Mouse (Mus musculus) liver (tissue): Measurements from ENCODE around the gene Gm9857.

Source experiments
- DNase-seq: peaks from one replicate; pipeline ENCODE4 v3.0.0-alpha.2; 2020; ENCODE audit warnings: mixed read lengths

Gene Gm9857

DNA sequence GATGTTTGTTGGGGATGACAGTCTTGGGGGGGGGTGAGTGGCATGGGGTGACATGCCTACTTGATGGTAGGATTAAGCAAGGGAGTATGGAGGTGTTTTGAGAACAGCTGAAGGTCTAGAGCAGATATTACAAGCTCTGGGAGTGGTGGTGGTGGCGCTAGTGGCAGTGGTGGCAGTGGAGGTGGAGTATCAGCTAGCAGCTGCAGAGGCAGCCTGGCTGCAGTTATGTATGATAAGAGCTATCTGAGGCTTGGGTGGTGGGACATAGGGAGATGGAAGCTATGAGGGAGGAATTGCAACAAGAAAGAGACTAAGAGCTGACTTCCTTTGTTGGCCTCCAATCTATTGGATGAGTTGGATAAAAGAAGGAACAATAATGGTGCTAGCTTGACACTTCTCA, 18.4 kb downstream of the Gm9857 start:
- DNase-seq, result peak; percentile 81

DNA sequence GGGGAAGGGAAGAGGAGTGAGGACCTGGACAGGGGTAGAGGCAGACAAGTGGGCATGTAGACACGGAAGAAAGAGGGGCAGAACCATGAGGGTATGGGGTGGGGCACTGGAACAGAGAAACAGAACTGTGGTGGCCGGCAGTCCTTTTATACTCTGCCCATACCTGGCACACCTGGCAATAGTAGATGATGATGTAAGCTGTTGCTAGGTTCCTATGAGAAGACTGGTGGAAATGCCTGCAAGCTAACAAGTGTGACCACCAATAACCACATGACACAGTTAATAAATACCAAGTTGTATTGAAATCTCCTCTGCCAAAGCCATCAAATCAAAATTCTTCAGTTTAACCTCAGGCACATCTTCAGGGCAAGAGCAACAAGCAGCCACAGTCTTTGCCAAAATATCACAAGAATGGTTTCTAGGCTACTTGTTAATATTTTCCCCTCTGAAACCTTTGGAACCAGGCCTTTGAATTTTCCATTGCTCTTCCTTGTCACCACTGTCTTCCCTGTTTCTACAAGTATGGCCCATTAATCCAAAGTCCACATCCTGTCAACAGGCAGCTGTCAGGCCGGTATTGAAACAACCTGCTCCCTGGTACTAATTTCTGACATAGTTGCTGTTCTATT, 19.7 kb downstream of the Gm9857 start:
- DNase-seq, result no peak

DNA sequence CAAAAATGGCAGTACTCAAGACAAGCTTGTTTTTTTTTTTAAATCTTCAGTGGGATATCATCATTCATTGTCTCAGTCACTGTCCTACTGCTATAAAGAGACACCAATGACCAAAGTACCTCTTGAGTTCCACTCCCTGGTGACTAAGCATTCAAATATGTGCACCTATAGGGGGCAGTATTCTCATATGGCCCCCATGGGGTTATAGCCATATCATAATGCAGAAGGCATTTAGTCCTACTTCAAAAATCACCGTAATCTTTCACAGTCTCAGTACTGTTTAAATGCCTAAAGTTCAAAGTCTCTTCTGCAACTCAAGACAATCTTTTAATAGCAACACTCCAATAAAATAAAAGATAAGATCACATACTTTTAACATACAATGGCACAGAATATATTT, 21.4 kb downstream of the Gm9857 start:
- DNase-seq, result no peak

DNA sequence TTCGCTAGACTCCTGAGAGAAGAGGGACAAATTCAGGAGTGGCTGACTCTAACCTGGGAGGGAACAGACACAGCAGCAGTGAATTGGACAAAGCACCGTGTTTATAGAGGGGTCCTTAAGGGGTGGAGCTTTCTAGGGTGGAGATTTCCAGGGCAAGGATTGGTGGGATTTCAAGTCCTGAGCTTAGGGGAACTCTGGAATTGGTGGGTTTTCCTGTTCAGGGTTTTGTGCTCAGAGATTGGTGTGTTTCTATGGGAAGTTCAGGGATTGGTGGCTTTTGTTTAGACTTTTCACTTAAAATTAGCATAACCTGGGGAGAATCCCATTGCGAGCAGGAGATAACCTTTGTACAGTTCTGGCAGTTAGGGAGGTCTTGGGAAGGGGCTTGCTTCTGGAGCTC, 22.3 kb downstream of the Gm9857 start:
- DNase-seq, result no peak

DNA sequence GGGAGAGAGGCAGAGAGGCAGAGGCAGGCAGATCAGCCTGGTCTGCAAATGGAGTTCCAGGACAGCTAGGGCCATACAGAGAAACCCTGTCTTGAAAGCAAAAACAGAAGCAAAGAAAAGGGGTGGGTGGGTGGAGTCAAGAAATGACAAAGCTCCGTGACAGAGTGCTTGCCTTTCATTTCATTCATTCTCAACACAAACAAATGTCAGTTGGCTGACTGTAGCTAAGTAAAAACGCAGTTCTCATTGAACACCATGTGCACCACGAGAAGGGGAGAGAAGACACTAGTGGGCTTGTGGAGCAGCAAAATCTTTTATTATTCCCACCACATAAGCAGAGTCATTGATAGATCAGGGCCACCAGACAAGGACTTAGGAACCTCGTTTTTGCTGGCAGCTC, 23.4 kb downstream of the Gm9857 start:
- DNase-seq, result no peak

DNA sequence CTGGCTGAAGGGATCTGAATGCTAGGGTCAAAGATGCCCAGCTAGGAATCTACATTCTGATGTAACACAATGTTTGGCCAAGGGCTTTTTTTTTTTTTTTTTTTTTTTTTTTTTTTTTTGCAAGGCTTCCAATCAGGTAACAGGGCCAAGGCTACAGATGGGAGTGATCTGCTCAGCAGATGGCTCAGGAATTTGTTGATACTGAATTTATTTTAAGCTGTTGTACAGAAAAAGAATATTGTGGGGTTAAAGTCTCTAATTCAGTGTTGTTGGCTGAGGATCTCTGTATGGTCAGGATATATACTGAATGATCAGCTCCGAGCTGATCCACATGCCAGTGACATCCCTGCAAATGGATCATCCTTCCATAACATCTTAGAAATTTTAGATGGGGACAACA, 24.2 kb downstream of the Gm9857 start:
- DNase-seq, result no peak

DNA sequence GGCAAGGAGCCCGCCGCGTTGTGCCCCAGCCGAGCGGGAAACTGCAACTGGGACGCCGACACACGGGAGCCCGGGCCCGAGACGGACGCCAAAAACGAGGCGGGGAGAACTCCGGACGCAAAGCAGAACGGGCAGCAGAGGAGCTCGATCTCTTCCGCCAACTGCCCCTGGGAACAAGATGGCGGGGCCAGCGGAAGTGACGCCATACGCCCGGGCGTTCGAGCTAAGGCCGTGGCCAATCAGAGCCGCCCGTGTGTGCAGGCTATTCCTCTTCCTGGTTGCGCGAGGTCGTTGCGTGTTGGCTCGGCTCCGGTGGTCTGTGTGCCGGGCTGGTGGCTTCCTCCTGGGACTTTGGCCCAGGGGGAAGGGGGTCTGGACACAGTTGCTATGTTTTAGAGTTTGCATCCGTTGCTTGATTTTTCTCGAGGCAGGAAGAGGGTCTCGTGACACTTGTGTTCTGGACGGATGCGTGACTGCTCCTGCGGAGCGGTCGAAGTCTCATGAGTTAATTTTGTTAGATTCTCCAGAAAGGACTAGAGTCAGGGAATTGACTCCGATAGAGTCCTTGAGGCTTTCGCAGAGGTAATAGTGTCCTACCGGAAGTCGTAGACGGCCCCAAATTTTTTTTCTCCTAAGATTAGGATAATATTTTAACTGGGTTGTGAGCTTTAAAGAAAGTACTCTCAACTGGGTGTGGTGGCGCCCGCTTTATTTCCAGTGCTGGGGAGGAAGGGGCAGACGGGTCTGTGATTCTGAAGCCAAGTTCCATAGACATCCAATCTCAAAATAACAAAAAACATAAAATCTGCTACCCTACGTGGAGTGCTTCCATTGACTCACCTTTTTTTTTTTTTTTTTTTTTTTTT, 28.5 kb downstream of the Gm9857 start, which contains the start of gene Prpf38b:
Prpf38b (minus strand) TSS at position 180 of the 866 bp plus-strand sequence.
- DNase-seq, result peak; percentile 95

DNA sequence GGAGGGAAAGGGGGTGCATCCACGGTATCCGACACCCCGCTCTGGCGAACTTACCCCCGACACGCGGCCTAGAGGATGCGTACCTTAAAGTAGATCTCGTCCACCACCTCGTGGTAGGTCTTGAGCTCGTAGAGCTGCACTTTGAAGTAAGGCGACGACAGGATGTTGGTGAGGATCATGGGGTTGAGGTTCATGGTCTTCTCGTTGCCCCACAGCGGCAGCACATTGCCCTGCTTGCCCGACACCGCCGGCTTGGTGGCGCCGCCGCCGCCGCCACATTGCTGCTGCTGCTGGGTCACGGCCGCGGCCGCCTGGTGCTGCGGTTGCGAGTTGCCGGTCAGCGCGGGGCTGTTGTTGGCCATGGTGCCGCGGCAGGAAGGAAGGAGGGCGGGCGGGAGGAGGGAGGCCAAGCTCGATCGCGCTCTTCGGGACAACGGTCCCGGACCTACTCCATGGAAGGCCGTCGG, 29.1 kb downstream of the Gm9857 start:
- DNase-seq, result peak; percentile 74

DNA sequence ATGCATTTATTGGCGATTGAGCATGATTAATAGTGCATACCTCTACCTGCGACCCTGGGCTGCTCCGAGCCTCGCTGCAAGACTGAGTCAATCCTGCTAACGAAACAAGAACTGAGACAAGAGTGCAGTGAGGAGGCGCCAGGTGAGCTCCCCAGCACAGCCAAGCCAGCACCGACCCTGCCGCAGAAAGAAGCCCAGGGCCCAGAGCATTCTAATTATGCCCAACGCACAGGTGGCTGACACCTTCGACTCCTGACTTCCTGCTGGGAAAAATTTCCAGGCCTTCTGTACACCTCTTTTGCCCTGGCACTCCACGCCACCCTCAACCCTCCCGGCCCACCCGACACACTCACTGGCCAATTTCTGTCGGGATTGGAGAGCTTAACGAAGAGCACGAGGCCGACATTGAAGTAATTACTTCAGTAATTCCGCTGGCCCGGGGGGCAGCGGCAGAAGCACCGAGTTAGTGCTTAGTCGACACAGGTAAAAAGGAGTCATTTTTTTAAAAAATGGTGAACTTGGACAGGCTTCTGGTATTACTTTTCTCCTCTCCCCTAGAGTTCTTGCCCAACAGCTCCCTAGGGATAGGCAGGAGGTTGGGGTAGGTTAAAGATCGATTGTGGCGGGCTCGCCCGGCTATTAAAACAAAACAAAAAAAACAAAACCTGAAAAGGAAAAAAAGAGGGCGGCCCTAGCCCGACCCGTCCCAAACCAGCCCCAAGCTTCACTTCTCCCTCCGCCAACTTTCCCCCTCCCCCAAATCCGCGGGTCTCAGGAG, 29.8 kb downstream of the Gm9857 start:
- peak; percentile 41 for DNase-seq

DNA sequence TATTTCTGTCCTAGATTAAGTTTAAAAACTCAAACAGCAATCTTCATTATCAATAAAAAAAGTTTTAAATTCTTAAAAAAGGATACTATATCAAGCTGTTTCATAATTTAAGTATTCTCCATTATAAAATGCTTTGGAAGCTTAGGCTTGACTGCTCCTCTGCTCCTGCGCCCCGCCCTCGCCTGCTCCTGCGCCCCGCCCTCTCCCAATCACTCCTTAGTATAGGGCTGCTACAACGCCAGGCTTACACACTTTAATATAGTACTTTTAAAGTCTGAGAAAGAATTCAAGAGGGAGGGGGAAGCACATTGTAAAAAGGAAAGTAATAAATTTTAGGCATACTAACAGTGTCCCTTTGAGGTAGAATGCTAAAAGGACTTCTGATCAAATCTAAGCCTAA, 37.3 kb downstream of the Gm9857 start:
- peak; percentile 49 for DNase-seq

DNA sequence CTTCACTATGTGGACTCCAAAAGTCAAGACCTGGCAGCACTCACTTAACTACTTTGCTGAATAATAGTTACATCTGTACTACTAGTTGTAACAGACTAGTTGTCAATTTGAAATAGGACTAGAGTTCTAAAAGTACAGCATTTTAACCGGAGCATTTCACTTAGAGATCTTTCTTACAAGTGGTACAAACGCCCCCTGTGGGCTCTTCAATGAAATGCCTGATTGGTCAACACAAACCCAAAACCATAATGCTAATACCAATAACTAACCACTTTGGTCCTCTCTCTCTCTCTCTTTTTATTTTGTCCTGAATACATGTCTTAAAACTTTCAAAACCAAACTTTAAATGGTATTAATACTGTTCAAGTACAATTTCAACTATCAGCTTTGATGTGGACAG, 38.2 kb downstream of the Gm9857 start:
- no peak for DNase-seq

DNA sequence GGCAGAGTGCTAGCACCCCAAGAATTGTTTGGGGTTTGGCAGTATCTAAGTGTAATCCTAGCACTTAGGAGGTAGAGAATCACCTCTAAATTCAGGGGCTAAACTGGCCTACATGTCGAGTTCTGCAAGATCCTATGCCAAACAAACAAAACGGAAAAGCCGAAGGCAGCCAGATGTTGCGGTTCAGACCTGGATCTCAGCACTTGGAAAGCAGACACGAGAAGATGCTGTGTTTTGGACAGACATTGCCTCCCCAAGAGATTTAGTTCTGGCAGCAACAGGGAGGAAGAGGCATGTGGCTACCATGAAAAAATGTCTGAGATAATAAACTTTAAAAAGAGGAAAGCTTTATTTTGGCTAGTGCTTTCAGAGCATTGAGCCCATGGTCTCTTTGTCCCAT, 39.6 kb downstream of the Gm9857 start:
- no peak for DNase-seq

DNA sequence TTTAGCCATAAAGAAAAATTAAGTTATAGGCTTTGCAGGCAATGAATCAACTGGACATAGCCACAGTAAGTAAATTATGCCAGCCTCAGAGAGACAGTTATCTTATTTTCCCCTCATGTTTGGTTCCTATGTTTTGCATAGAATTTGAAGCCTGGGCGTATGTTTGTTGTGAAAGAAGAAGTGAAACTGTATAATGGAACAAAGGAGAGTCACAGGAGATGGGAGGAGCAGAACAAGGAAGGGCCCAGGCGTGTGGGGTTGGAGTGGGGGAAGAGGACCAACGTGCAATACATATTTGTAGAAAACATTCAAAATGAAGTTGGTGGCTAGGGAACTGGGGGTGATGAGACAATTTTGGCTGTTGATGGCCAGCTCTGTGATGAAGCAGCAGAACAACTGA, 40.1 kb downstream of the Gm9857 start:
- no peak for DNase-seq

DNA sequence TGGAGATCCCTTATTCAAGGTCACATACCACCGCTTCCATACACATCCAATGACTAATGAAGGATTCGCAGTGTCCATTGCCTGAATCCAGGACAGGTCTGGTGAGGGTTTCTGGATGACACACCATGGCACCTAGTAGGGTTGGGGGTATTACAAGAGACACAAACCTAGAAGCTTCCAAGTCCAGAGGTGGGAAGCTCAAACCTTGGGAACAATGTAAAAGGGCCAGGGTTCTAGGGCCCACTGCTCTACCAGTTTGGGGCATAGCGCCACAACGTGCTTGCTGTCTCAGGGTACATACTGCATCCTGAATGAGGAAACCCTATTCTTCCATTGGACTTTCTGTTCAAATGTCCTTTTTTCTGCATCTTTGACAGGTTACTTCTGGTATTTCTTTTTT, 41.6 kb downstream of the Gm9857 start:
- no peak for DNase-seq

DNA sequence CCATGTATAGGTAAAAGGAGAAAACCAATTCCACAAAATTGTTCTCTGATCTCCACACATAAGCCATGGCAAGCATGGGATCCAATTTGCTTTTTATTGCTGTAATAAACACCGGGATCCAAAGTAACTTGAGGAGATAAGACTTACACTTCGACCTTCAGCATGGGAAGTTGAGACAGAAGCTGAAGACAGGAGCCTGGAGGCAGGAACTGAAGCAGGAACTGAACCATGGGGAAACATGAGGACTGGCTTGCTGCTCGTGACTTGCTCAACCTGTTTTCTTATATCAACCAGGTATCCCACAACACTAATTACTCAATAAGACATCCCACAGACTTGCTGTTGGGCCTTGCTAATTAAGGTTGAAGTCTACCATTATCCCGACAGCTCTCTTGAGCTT, 47.3 kb downstream of the Gm9857 start:
- no peak for DNase-seq

DNA sequence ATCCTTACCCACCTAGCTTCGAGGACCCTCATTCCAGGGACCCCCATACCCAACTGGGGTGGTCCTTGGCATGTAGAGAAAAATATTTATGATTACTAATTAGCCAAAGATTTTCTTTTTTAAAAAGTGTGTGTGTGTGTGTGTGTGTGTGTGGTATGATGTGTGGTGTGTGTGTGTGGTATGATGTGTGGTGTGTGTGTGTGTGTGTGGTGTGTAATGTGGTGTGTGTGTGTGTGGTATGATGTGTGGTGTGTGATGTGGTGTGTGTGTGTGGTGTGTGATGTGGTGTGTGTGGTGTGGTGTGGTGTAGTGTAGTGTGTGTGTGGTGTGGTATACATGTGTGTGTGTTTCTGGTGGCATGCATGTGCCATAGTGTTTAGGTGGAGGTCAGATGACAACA, 48.2 kb downstream of the Gm9857 start:
- DNase-seq, result no peak
